Mouse (Mus musculus): ENCODE measurements around the gene Alcam. TPM values are rescaled to one million over a fixed set of nuclear protein-coding genes. Genes with fewer than 3 reads are reported as not detected.
A peak's percentile ranks its signal among the peaks of the same experiment; 100 is the strongest.

The Alcam gene
- polyA plus RNA-seq, 1 experiment from 2014 or later: 40.7 TPM

DNA sequence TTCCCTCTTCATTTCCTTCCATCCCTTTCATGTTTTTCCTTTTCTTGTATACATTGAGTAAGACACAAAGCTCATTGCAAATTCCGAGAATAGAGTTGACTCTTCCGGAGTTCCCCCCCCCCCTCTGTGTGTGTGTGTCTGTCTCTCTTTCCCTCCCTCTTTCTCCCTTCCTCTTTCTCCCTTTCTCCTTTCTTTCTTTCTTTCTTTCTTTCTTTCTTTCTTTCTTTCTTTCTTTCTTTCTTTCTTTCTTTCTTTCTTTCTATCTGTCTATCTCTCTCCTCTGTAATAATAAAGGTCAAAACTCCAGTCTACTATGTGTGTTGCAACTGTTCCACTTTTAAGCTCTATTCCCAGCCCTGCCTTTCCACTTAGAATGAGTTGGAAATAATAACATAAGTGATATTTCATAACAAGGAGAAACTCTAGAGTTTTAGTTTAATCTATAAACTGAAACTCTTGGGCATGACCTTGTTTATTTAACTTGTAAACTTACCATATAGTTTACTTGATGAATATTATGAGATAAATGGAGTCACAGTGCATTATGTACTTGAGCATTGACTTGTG is 110.3 kb downstream of the Alcam start:
- Histone ChIP-seq H3K4me3 (ENCODE audit: low read length) (no peak overlapping the region), H3K4me2 (ENCODE audit: low read length) (no peak overlapping the region), H3K36me3 (ENCODE audit: control insufficient read depth, insufficient read depth, low read length) (no peaks in the 10 kb centered on the region), H3K27me3 (replicated peaks; ENCODE audit: control insufficient read depth, insufficient read depth, low read length) (no peaks in the 10 kb centered on the region), H3K9ac (ENCODE audit: low read depth, low read length) (no peak overlapping the region), H3K27ac (ENCODE audit: low read depth, low read length) (no peak overlapping the region), H3K9me3 (ENCODE audit: control insufficient read depth, low read length) (no peaks in the 10 kb centered on the region), H3K4me1 (ENCODE audit: control insufficient read depth, insufficient read depth, low read depth, low read length) (no peaks in the 10 kb centered on the region)
- 86% methylated on average over 2 of the region's 2 CpGs for whole genome bisulfite sequencing
- no peak for ATAC-seq

GRCm38 (mm10) chr16:52342694-52343466 is 111.0 kb downstream of the Alcam start:
- no peak for ATAC-seq
- Histone ChIP-seq H3K27me3 (replicated peaks; ENCODE audit: control insufficient read depth, insufficient read depth, low read length) (no peaks in the 10 kb centered on the region), H3K4me2 (ENCODE audit: low read length) (no peak overlapping the region), H3K9ac (ENCODE audit: low read depth, low read length) (no peak overlapping the region), H3K36me3 (ENCODE audit: control insufficient read depth, insufficient read depth, low read length) (no peaks in the 10 kb centered on the region), H3K27ac (ENCODE audit: low read depth, low read length) (no peak overlapping the region), H3K4me1 (ENCODE audit: control insufficient read depth, insufficient read depth, low read depth, low read length) (no peaks in the 10 kb centered on the region), H3K4me3 (ENCODE audit: low read length) (no peak overlapping the region), H3K9me3 (ENCODE audit: control insufficient read depth, low read length) (no peaks in the 10 kb centered on the region)
- 89% methylated on average over 8 of the region's 8 CpGs for WGBS

DNA sequence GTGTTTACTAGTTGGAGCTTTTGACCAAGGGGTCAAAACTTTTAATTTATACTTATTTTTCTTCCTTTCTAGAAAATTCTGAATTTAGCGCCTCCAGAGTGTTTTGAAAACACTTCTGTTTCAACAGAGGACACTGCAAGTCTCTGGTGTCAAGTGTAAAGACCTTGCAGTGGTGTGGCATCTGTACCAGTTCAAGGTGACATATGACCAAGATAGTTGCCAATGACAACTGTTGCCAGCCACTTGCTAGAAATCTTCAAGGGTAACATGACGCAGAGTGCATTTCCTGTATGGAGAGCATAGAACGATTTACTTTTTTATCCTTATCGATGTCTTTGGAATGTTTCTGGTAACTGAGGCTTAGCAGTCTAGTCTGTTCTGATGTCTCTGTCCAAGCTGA is 119.8 kb downstream of the Alcam start:
- H3K9ac ChIP-seq (ENCODE audit: low read depth, low read length): no peak overlapping the region
- H3K27me3 ChIP-seq (replicated peaks; ENCODE audit: control insufficient read depth, insufficient read depth, low read length): no peaks in the 10 kb centered on the region
- no peak overlapping the region for H3K4me3 ChIP-seq (ENCODE audit: low read length)
- 78% methylated on average over 4 of the region's 4 CpGs for WGBS
- H3K36me3 ChIP-seq (ENCODE audit: control insufficient read depth, insufficient read depth, low read length): no peaks in the 10 kb centered on the region
- no peaks in the 10 kb centered on the region for H3K4me1 ChIP-seq (ENCODE audit: control insufficient read depth, insufficient read depth, low read depth, low read length)
- no peak for ATAC-seq
- no peaks in the 10 kb centered on the region for H3K9me3 ChIP-seq (ENCODE audit: control insufficient read depth, low read length)
- H3K27ac ChIP-seq (ENCODE audit: low read depth, low read length): no peak overlapping the region
- H3K4me2 ChIP-seq (ENCODE audit: low read length): no peak overlapping the region

DNA sequence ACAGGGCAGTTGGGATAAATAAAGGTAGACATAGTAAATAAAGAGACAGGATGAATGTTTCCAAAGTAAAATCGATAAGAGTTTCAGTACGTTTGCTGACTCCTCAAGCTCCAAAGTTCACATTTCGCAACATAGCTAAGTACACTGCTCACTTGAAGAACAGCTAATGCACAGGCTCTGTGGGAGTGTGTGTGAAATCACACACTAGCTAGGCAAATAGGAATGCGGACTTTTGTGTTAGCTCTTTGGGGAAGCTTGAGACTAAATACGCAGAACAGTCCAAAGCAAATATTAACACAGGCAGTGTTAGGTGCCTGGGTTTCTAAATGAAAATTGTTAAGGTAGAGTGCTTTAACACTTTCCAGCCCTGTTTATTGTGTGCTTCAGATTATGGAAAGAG is 120.2 kb downstream of the Alcam start:
- Histone ChIP-seq H3K4me3 (ENCODE audit: low read length) (no peak overlapping the region), H3K9ac (ENCODE audit: low read depth, low read length) (no peak overlapping the region), H3K27ac (ENCODE audit: low read depth, low read length) (no peak overlapping the region), H3K4me1 (ENCODE audit: control insufficient read depth, insufficient read depth, low read depth, low read length) (no peaks in the 10 kb centered on the region), H3K4me2 (ENCODE audit: low read length) (no peak overlapping the region), H3K27me3 (replicated peaks; ENCODE audit: control insufficient read depth, insufficient read depth, low read length) (no peaks in the 10 kb centered on the region), H3K9me3 (ENCODE audit: control insufficient read depth, low read length) (no peaks in the 10 kb centered on the region), H3K36me3 (ENCODE audit: control insufficient read depth, insufficient read depth, low read length) (no peaks in the 10 kb centered on the region)
- no peak for ATAC-seq
- WGBS: 82% methylated on average over 5 of the region's 5 CpGs

DNA sequence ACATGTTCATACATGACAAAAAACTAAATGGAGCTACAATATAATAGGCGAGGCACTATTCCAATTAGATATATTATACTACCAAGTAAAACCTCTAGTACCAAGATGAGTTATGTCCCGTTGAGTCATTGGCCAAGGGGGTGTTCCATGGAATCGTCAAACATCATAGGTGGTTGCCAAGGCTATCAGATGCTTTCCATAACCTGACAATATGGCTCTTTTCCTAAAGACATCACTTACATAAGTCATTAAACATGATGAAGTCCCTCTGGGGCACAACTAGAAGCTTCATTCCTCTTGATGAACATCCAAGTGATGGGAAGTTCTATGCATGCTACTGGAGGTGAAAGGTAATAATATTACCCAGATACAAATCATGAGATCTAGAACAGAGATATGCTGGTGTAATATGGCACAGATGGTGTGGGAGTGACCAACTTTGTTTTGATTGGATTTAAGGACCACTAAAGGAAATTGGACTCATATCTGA is 122.5 kb downstream of the Alcam start:
- Histone ChIP-seq H3K36me3 (ENCODE audit: control insufficient read depth, insufficient read depth, low read length) (no peaks in the 10 kb centered on the region), H3K9ac (ENCODE audit: low read depth, low read length) (no peak overlapping the region), H3K4me2 (ENCODE audit: low read length) (no peak overlapping the region), H3K9me3 (ENCODE audit: control insufficient read depth, low read length) (no peaks in the 10 kb centered on the region), H3K4me1 (ENCODE audit: control insufficient read depth, insufficient read depth, low read depth, low read length) (no peaks in the 10 kb centered on the region), H3K27me3 (replicated peaks; ENCODE audit: control insufficient read depth, insufficient read depth, low read length) (no peaks in the 10 kb centered on the region), H3K27ac (ENCODE audit: low read depth, low read length) (no peak overlapping the region), H3K4me3 (ENCODE audit: low read length) (no peak overlapping the region)
- no peak for ATAC-seq
- 95% methylated on average over 3 of the region's 3 CpGs for WGBS

DNA sequence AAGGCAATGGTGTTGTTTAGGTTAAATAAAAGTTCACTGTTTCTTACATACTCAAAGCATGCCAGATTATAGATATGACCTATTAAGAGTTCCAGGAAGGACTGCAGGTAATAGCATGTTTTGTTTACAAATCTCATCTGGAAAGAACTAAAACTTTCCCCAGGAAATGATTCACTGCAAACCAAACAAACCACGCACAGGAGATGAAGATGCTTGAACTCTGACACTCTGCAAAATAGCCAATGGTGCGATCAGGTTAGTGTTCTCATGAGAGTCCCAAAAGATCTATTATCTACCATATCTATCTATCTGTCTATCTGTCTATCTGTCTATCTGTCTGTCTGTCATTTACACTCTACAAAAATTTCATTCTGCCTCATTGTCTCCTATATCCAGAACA is 124.5 kb downstream of the Alcam start:
- no peak for ATAC-seq
- no peaks in the 10 kb centered on the region for H3K4me1 ChIP-seq (ENCODE audit: control insufficient read depth, insufficient read depth, low read depth, low read length)

GRCm38 (mm10) chr16:52319229-52319628 is 134.6 kb downstream of the Alcam start:
- no peak for ATAC-seq
- 79% methylated on average over 1 of the region's 1 CpGs for WGBS
- H3K4me3 ChIP-seq (ENCODE audit: low read length): no peak overlapping the region
- no peaks in the 10 kb centered on the region for H3K4me1 ChIP-seq (ENCODE audit: control insufficient read depth, insufficient read depth, low read depth, low read length)
- H3K4me2 ChIP-seq (ENCODE audit: low read length): no peak overlapping the region
- H3K9ac ChIP-seq (ENCODE audit: low read depth, low read length): no peak overlapping the region
- no peaks in the 10 kb centered on the region for H3K36me3 ChIP-seq (ENCODE audit: control insufficient read depth, insufficient read depth, low read length)
- no peaks in the 10 kb centered on the region for H3K9me3 ChIP-seq (ENCODE audit: control insufficient read depth, low read length)
- H3K27me3 ChIP-seq (replicated peaks; ENCODE audit: control insufficient read depth, insufficient read depth, low read length): no peaks in the 10 kb centered on the region
- no peak overlapping the region for H3K27ac ChIP-seq (ENCODE audit: low read depth, low read length)

More for the DNA sequence above, 124.5 kb downstream of the Alcam start:
- H3K9me3 ChIP-seq (ENCODE audit: control insufficient read depth, low read length): no peaks in the 10 kb centered on the region
- H3K4me2 ChIP-seq (ENCODE audit: low read length): no peak overlapping the region
- no peak overlapping the region for H3K27ac ChIP-seq (ENCODE audit: low read depth, low read length)
- no peaks in the 10 kb centered on the region for H3K27me3 ChIP-seq (replicated peaks; ENCODE audit: control insufficient read depth, insufficient read depth, low read length)
- no peak overlapping the region for H3K9ac ChIP-seq (ENCODE audit: low read depth, low read length)
- H3K4me3 ChIP-seq (ENCODE audit: low read length): no peak overlapping the region
- WGBS: 87% methylated on average over 2 of the region's 2 CpGs
- H3K36me3 ChIP-seq (ENCODE audit: control insufficient read depth, insufficient read depth, low read length): no peaks in the 10 kb centered on the region

GRCm38 (mm10) chr16:52311073-52311472 is 142.8 kb downstream of the Alcam start:
- Histone ChIP-seq H3K9ac (ENCODE audit: low read depth, low read length) (no peak overlapping the region), H3K4me1 (ENCODE audit: control insufficient read depth, insufficient read depth, low read depth, low read length) (no peaks in the 10 kb centered on the region), H3K27ac (ENCODE audit: low read depth, low read length) (no peak overlapping the region), H3K4me2 (ENCODE audit: low read length) (peak overlapping the region; percentile 34; the same call in 1 of the 2 replicates), H3K36me3 (ENCODE audit: control insufficient read depth, insufficient read depth, low read length) (no peaks in the 10 kb centered on the region), H3K9me3 (ENCODE audit: control insufficient read depth, low read length) (no peaks in the 10 kb centered on the region), H3K4me3 (ENCODE audit: low read length) (no peak overlapping the region), H3K27me3 (replicated peaks; ENCODE audit: control insufficient read depth, insufficient read depth, low read length) (no peaks in the 10 kb centered on the region)
- 18% methylated on average over 9 of the region's 9 CpGs for WGBS
- peak; percentile 76 for ATAC-seq

GRCm38 (mm10) chr16:52307016-52307415 is 146.9 kb downstream of the Alcam start:
- Histone ChIP-seq H3K27ac (ENCODE audit: low read depth, low read length) (no peak overlapping the region), H3K4me1 (ENCODE audit: control insufficient read depth, insufficient read depth, low read depth, low read length) (no peaks in the 10 kb centered on the region), H3K4me3 (ENCODE audit: low read length) (no peak overlapping the region), H3K9ac (ENCODE audit: low read depth, low read length) (no peak overlapping the region), H3K27me3 (replicated peaks; ENCODE audit: control insufficient read depth, insufficient read depth, low read length) (no peaks in the 10 kb centered on the region), H3K4me2 (ENCODE audit: low read length) (no peak overlapping the region), H3K9me3 (ENCODE audit: control insufficient read depth, low read length) (no peaks in the 10 kb centered on the region), H3K36me3 (ENCODE audit: control insufficient read depth, insufficient read depth, low read length) (0 out of 2 replicates have a peak, but pooled peaks cover 3% of the 10 kb centered on the region)
- ATAC-seq: no peak
- WGBS: 88% methylated on average over 2 of the region's 2 CpGs
